ENCODE assay signal across 26 mouse cellular contexts in genomic region chr13:114654267-114654666, GRCm38 (mm10).
DNase-seq lines count a peak whose midpoint lies in the region; ATAC-seq and TF ChIP-seq lines count a peak whose summit lies in the region.
"Had no signal": no experiment of that assay in that cellular context is flagged by ENCODE, and none has a peak within 500 bp of the region (broad histone marks: within the 10 kb centered on the region; RNA-seq: fewer than 3 reads in every experiment).

No protein-coding gene starts in this region.

- no peaks in the 10 kb centered on the region for H3K79me2 ChIP-seq in C2C12 (ENCODE audit: control insufficient read depth, insufficient read depth)

- peak overlapping the region; percentile 59 for H3K27ac ChIP-seq in gastrocnemius, adult 2 months
- no peak overlapping the region for H3K27ac ChIP-seq in heart, embryonic 12.5 days (ENCODE audit: poor library complexity, severe bottlenecking)
- H3K27ac ChIP-seq in forebrain, embryonic 11.5 days (ENCODE audit: low read depth, low read length), result no peak overlapping the region
- H3K27ac ChIP-seq: embryonic facial prominence, embryonic 12.5 days; embryonic facial prominence, embryonic 15.5 days; forebrain, embryonic 10.5 days; heart, adult 2 months; heart, embryonic 10.5 days; hindbrain, embryonic 10.5 days; hindbrain, embryonic 13.5 days; intestine, embryonic 15.5 days had no signal

- no peak for ATAC-seq in heart, embryonic 12.5 days (ENCODE audit: insufficient number of reproducible peaks, low FRiP score)
- no peak for ATAC-seq in forebrain, embryonic 11.5 days (replicated peaks; ENCODE audit: low FRiP score)
- ATAC-seq: forebrain, embryonic 14.5 days; forebrain, postnatal 0 days; hindbrain, embryonic 16.5 days; intestine, embryonic 15.5 days had no signal

- no peaks in the 10 kb centered on the region for H3K9me3 ChIP-seq in heart, embryonic 12.5 days (replicated peaks)
- H3K9me3 ChIP-seq in forebrain, embryonic 11.5 days (ENCODE audit: control insufficient read depth, low read length), result no peaks in the 10 kb centered on the region
- H3K9me3 ChIP-seq: embryonic facial prominence, embryonic 12.5 days; embryonic facial prominence, embryonic 15.5 days; forebrain, embryonic 10.5 days; heart, embryonic 10.5 days; hindbrain, embryonic 10.5 days; hindbrain, embryonic 13.5 days; intestine, embryonic 15.5 days had no signal

- H3K79me3 ChIP-seq in C2C12 (ENCODE audit: low read depth), result no peaks in the 10 kb centered on the region

- no peak overlapping the region for H3K4me2 ChIP-seq in heart, embryonic 12.5 days
- no peak overlapping the region for H3K4me2 ChIP-seq in forebrain, embryonic 11.5 days (ENCODE audit: low read depth, low read length, severe bottlenecking)
- H3K4me2 ChIP-seq: embryonic facial prominence, embryonic 12.5 days; embryonic facial prominence, embryonic 15.5 days; hindbrain, embryonic 13.5 days; intestine, embryonic 15.5 days had no signal

- H3K4me3 ChIP-seq in gastrocnemius, adult 2 months, result no peak overlapping the region
- H3K4me3 ChIP-seq in C2C12 (ENCODE audit: insufficient read depth, poor library complexity, severe bottlenecking), result no peak overlapping the region
- no peak overlapping the region for H3K4me3 ChIP-seq in heart, embryonic 12.5 days
- no peak overlapping the region for H3K4me3 ChIP-seq in forebrain, embryonic 11.5 days (ENCODE audit: low read depth, low read length)
- H3K4me3 ChIP-seq: embryonic facial prominence, embryonic 12.5 days; embryonic facial prominence, embryonic 15.5 days; erythroblast, embryonic 14.5 days; forebrain, embryonic 10.5 days; heart, adult 2 months; heart, embryonic 10.5 days; hindbrain, embryonic 10.5 days; hindbrain, embryonic 13.5 days; intestine, embryonic 15.5 days had no signal

- DNase-seq in gastrocnemius, adult 2 months, result no peak
- DNase-seq in gastrocnemius, adult 8-10 months (ENCODE audit: low spot score in 2 of 2), result no peak
- DNase-seq in fibroblast of lung, adult 2 months (ENCODE audit: low read depth), result peak; percentile 54
- DNase-seq in right cerebral cortex, postnatal 4 days, result no peak
- no peak for DNase-seq in forebrain, embryonic 11.5 days (ENCODE audit: low spot score)
- DNase-seq: adrenal gland, postnatal 10 days; adrenal gland, postnatal 36 days; cerebellum, adult 18-20 months; cerebellum, adult 9-10 months; cerebellum, postnatal 25 days; forebrain, postnatal 0 days; gastrocnemius, postnatal 10 days; gastrocnemius, postnatal 36 days had no signal

- no peak for TF ChIP-seq CTCF in gastrocnemius, adult 2 months (IDR thresholded peaks at IDR 0.05)
- no peak for TF ChIP-seq CTCF in C2C12 (IDR thresholded peaks at IDR 0.05; ENCODE audit: control insufficient read depth, insufficient read depth, insufficient read length)

- no peaks in the 10 kb centered on the region for H3K36me3 ChIP-seq in C2C12 (ENCODE audit: control insufficient read depth, insufficient read depth)
- no peaks in the 10 kb centered on the region for H3K36me3 ChIP-seq in heart, embryonic 12.5 days
- no peaks in the 10 kb centered on the region for H3K36me3 ChIP-seq in forebrain, embryonic 11.5 days (ENCODE audit: control insufficient read depth, insufficient read depth, low read length)
- H3K36me3 ChIP-seq: embryonic facial prominence, embryonic 12.5 days; embryonic facial prominence, embryonic 15.5 days; forebrain, embryonic 10.5 days; heart, embryonic 10.5 days; hindbrain, embryonic 10.5 days; hindbrain, embryonic 13.5 days; intestine, embryonic 15.5 days had no signal

- H3K9ac ChIP-seq in heart, embryonic 12.5 days, result no peak overlapping the region
- H3K9ac ChIP-seq in forebrain, embryonic 11.5 days (ENCODE audit: low read length), result no peak overlapping the region
- H3K9ac ChIP-seq: embryonic facial prominence, embryonic 12.5 days; embryonic facial prominence, embryonic 15.5 days; forebrain, postnatal 0 days; hindbrain, embryonic 13.5 days; intestine, embryonic 15.5 days had no signal

- no peaks in the 10 kb centered on the region for H3K27me3 ChIP-seq in C2C12 (ENCODE audit: control insufficient read depth, insufficient read depth, insufficient read length)
- H3K27me3 ChIP-seq in heart, embryonic 12.5 days (replicated peaks), result no peaks in the 10 kb centered on the region
- no peaks in the 10 kb centered on the region for H3K27me3 ChIP-seq in forebrain, embryonic 11.5 days (ENCODE audit: control insufficient read depth, insufficient read depth, low read length)
- H3K27me3 ChIP-seq: embryonic facial prominence, embryonic 12.5 days; embryonic facial prominence, embryonic 15.5 days; hindbrain, embryonic 13.5 days; intestine, embryonic 15.5 days had no signal

- 69% methylated on average over 7 of the region's 7 CpGs for WGBS in heart, embryonic 12.5 days
- 88% methylated on average over 7 of the region's 7 CpGs for WGBS in forebrain, embryonic 11.5 days

- no peak overlapping the region for H3ac ChIP-seq in C2C12 (ENCODE audit: control insufficient read depth, insufficient read length, low read depth)

- intact Hi-C loops in gastrocnemius, adult 2 months (cut with DNase I), result no loop called here

- no peaks in the 10 kb centered on the region for H3K4me1 ChIP-seq in heart, embryonic 12.5 days (replicated peaks)
- no peaks in the 10 kb centered on the region for H3K4me1 ChIP-seq in forebrain, embryonic 11.5 days (replicated peaks; ENCODE audit: control insufficient read depth, insufficient read depth, low read length)
- H3K4me1 ChIP-seq: embryonic facial prominence, embryonic 12.5 days; embryonic facial prominence, embryonic 15.5 days; forebrain, embryonic 10.5 days; heart, embryonic 10.5 days; hindbrain, embryonic 10.5 days; hindbrain, embryonic 13.5 days; intestine, embryonic 15.5 days had no signal

TF ChIP-seq in C2C12, 6 proteins besides CTCF, POLR2A, EP300 and RAD21:
- TF ChIP-seq FOSL1 (IDR thresholded peaks at IDR 0.05; ENCODE audit: insufficient read depth, low read length, poor library complexity, severe bottlenecking) (peak; percentile 31), MYOG (IDR thresholded peaks at IDR 0.05; ENCODE audit: control insufficient read depth, extremely low read depth, insufficient read length) (no peak)
